Mouse (Mus musculus): Measurements from ENCODE around the gene Myh14.

Gene Myh14

DNA sequence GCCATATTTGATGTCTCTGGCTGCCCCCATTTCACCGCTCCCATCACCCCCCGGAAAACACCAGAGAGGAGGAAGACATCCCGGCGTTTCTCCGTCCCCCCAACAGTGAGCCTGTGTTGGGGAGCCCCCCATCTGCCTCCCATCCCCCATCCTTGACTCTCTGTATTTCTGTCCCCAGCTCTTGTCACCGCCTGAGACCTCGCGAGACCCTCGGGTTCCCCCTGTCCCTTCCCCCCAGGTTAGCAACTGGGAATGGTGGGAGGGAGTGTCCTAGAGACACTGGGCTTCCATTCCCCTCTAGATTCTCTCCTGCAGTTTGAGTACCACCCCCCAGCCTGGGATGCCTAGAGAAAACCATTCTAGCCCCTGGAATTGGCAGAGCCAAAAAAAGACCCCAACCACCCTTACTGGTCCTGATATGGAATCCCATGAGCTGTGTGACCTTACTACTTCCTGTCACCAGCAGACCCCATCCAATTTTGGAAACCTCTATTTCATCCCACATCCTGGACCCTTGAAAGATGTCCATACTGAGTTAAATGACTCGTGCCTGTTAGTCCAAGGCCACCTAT is 69.9 kb downstream of the Myh14 start:
- DNase-seq (ENCODE audit: low read depth) = no peak

DNA sequence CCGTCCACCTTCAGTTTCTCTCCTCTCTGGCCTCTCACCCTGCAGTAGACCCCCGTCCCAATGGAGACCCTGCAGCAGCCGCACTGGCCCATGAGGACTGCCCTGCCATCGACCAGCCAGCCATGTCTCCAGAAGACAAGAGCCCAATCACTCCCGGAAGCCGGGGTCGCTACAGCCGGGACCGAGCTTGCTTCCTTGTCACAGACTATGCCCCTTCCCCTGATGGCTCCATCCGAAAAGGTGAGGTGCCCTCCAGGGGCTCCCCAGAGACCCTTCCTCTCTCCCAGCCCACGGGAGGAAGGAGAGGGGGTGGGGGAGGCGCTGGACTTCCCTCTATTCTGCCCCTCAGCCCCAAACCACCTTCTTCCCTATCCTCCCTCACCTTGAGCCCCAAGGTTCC is 72.3 kb downstream of the Myh14 start:
- no peak for DNase-seq (ENCODE audit: low read depth)

DNA sequence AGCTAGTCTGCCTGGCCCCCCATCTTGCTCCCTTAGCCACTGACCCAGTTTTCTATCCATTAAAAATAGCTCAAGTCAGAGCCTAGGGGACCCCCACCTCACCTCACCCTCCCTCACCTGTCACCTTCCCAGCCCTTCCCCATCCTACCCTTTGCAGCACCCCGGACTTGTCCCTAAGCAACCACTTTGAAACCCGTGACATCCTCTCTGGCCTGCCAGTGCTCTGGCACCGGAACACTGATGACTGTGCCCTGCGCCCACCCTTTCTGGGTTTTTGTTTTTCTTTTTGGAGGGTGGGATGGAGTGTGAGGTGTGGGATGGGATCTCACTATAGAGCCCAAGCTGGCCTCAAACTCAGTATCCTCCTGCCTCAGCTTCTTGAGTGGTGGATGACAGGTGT is 73.0 kb downstream of the Myh14 start:
- no peak for DNase-seq (ENCODE audit: low read depth)

DNA sequence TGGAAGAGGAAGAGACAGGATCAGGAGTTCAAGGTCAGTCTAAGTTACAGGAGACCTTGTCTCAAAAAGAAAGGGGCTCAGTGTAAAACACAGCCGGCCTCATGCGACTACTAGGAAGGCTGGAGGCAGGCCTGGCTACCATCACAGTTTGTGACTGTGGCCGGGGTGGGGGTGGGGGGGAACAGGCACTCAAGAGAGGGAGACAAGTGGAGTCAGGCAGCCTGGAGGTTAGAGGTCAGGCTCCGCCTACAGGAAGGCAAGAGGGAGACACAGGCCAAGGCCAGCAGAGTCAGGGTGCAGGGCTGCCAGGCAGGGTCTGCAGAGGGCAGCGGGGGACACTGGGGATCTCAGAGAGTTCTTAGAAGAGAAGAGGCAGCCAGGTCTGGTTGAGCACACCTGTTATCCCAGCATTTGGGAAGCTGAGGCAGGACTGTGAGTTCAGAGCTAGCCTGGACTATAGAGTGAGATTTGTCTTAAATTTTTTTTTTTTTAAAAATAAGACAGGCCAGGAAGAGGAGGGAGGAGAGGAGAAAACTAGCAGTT is 73.6 kb downstream of the Myh14 start:
- no peak for DNase-seq (ENCODE audit: low read depth)

DNA sequence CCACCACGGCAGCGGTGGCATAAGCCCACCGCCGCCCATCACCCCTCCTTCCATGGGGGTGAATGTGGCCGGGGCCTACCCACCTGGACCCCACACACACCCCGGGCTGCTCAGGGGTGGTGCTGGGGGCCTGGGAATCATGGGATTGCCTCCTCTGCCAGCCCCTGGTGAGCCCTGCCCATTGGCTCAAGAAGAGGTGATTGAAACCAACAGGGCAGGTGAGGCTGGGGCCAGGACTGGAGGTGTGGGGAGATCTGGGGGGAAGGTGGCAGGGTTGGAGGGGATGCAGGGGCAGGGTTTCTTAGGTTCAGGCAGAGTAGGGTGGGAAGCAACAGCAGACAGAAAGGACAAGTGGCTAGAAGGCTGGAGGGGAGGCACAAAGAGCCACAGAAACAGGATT is 74.6 kb downstream of the Myh14 start:
- DNase-seq (ENCODE audit: low read depth) = no peak

DNA sequence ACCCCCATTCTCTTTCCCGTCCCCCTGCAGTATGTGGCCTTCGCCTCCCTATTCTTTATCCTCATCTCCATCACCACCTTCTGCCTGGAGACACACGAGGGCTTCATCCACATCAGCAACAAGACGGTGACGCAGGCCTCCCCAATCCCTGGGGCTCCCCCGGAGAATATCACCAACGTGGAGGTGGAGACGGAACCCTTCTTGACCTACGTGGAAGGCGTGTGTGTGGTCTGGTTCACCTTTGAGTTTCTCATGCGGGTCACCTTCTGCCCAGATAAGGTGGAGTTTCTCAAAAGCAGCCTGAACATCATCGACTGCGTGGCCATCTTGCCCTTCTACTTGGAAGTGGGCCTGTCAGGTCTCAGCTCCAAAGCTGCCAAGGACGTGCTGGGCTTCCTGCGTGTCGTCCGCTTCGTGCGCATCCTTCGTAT is 75.5 kb downstream of the Myh14 start:
- no peak for DNase-seq (ENCODE audit: low read depth)

DNA sequence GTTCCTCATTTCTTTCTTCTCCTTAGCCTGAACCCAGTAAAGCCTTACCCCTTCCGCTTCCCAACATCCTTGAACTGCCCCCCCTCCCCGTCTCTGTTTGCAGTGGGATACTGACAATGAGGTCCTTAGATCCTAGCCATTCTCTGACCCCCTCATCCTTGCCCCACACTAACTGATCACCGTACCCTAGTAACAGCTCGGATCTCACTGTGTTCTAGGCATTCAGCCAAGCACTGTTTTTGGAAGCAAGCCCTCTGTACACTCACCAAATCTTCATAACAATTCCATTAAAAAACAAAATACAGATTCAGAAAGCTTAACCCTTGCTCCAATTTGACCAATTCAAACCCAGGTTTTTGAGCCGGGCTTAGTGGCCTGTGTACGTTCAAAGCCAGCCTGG is 76.4 kb downstream of the Myh14 start:
- peak; percentile 83 for DNase-seq (ENCODE audit: low read depth)

DNA sequence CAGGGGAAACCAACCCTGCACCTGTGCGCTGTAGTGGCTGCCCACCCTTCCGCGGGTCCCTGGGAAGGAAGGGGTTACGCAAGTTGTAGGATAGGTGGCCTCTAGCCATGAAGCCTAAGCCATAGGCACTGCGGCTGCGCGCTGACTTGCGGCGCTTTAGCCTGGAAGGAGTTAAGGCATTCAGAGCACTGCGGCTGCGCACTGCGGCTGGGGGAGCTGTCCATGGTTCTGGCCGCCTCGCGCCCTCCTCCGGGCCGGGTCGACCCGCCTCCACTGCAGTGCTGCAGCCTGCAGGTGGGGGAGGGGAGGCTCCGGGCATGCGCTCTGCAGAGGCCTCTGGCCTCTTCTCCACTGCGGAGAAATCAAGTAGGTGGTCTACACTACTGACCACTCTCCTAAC is 76.9 kb downstream of the Myh14 start:
- peak; percentile 31 for DNase-seq (ENCODE audit: low read depth)

DNA sequence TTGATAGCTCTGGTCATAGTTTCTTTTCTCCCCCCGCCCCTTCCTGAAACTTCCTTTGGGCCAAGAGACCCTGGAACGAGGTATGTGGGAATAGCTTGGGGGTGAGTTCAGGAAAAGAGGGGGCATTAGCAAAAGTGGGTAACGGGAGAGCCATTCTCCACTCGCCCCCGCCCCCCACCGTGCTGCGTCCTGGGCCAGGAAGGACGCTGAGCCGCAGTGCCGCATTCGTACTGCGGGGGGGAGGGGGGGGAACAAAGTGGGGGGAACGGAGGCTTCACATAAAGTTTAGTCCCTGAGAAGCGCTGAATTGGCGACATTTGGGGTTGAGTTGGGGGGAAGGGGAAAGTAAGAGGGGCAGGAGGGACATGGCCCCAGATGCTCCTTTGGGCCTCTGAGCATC is 77.6 kb downstream of the Myh14 start:
- no peak for DNase-seq (ENCODE audit: low read depth)

DNA sequence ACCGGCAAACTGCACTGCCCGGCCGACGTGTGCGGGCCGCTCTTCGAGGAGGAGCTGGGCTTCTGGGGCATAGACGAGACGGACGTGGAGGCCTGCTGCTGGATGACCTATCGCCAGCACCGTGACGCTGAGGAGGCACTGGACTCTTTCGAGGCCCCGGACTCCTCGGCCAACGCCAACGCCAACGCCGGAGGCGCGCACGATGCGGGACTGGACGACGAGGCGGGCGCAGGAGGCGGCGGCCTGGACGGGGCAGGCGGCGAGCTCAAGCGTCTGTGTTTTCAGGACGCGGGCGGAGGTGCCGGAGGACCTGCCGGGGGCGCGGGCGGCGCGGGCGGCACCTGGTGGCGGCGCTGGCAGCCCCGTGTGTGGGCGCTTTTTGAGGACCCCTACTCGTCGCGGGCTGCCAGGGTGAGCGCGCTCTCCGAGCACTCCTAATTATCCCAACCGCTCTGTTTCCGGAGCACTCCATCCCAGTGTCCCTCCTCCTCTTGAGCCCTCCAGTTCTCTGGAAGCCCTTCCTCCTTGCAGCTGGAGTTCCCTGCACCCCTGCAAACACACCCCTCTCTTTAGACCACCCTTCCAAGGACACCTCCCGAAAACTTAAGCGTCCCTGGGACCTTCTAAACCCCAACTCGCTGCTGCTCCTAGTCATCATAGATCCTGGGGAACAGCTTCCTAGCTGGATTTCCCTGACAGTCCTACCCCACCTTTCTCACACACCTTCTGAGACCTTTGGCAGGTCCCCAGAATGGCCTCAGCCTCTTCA is 79.1 kb downstream of the Myh14 start:
- no peak for DNase-seq (ENCODE audit: low read depth)

DNA sequence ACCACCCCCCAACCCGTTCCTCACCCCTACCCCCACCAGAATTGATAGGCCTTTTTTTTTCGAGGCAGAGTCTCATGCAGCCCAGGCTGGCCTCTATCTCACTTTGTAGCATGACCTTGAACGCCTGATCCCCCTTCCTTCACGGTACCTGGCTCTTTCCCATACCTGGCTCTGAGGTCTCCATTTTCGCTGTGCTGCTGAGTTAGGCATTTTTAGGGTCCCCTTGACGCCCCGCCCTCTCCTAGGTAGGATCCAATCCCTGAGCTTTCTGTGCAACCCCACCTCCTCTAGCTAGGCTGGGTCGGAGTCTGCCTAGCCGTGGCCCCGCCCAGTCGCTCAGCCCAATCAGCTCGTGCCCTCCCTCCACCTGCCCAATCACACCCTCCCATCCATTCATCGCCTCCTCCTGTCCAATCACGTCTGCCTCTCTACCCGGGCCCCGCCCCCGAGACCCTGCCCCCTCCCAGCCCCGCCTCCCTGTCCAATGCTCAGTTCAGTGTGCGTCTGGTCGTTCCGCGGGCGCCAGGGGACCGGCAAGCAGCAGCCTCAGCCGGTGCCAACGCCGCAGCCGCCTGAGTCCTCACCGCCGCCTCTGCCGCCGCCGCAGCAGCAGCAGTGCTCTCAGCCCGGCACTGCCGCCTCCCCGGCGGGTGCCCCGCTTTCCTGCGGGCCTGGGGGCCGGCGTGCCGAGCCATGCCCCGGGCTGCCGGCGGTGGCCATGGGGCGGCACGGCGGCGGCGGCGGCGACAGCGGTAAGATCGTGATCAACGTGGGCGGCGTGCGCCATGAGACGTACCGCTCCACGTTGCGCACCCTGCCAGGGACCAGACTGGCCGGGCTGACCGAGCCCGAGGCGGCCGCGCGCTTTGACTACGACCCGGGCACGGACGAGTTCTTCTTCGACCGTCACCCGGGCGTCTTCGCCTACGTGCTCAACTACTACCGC is 80.0 kb downstream of the Myh14 start, which contains the start of gene Kcnc3:
TSS of gene Kcnc3 (plus strand) at position 263 of the 946 bp plus-strand sequence.
- no peak for DNase-seq (ENCODE audit: low read depth)

DNA sequence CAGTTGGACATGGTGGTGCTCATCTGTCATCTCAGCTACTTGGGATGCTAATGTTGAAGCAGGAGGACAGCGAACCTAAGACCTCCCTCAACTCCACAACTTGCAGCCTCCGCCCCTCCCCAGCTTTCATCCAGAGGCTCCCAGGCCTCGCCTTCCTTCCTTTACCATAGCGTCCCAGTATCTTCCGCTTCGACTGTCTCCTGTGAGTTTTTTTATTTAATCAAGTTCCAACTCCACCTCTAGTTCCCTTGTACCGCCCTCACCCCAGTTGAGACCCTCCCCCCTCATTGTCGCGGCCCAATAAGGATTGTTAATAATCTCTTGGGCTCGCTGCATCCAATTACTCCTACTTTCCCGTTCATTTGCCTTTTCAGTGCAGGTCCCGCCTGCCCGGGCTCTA is 80.7 kb downstream of the Myh14 start:
- no peak for DNase-seq (ENCODE audit: low read depth)

DNA sequence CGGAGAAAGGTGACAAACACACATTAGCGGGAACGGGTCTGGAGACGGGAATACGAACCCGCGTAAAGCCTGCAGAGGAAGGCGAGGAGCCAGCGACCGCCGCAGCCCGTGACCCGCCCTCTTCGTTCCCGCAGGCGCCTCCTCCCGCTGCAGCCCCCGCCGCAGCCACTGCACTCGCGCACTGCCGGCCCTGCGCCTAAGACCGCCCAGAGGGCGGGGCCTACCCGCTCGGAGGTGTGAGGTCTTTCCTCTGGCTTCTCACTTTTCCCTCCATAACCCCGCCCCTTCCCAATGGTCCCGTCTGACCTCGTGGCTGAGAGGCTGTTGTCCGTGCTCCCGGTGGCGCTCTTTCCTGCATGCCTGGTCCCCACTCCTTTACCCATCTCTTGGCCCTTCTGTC is 81.5 kb downstream of the Myh14 start:
- no peak for DNase-seq (ENCODE audit: low read depth)

DNA sequence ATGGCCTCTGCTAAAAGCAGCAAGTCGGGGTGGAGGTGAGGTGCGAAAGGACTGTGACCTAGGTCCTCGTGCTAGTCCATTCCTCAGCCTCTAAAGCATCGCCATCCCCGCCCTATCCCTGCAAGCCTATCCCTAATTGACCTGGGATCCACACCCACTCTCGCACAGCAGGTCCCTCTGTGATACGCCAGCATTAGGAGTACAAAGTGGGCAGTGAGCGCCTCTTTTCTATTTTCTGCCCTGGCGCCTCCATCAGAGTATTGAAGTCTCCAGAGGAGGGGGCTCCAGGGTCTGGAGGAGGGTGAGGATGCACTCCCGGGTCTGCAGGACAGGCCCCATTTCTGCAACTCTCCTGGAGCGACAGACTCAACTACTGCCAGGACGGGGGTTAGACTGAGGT is 82.3 kb downstream of the Myh14 start:
- no peak for DNase-seq (ENCODE audit: low read depth)

DNA sequence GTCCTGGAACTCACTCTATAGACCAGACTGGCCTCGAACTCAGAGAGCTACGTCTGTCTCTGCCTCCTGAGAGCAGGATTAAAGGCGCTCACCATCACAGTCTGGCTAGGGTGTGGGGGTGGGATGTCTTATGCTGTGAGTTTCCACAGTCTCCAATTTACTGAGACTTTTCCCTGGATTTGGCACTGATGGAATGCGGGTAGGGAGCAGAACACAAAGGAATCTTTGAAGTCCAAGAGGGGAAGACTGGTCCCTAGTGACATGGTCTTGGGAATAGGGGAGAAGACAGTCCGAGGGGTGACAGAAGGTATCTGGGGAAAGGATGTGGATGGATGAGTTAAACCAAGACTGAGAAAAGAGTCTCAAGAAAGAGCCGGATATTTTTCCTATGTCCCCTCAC is 83.0 kb downstream of the Myh14 start:
- DNase-seq (ENCODE audit: low read depth) = no peak

DNA sequence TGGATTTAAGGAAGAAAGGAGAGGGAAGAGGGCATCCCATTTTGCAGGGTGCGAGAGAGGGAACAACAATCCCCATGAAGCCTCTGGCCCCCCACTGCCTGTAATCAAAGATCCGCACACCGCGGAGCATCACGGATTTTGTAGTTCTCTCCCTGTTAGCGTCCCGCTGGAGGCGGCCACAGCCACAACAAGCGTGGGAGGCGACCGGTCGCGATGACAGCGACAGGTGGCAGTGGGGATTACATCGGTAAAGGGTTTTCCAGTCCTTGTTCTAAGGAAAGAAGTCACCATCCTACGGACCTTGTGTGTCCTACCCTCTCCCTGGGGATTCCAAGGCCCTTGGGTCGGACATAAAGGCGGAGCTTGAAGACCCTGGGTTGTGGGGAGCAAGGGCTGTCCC is 83.7 kb downstream of the Myh14 start:
- DNase-seq (ENCODE audit: low read depth) = no peak

DNA sequence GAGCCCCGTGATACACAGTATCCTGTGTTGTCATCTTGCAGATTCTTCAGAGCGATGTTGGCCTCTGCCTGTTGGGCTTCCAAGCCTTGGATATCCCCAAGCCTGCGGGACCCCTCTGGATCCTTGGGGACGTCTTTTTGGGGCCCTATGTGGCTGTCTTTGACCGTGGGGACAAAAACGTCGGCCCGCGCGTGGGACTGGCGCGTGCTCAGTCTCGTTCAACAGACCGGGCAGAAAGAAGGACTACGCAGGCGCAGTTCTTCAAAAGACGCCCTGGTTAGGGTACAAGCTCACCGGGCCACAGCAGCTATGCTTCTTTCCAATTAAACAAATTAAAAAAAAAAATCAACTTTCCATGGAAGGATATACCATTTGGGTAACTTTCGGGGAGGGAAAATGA is 84.1 kb downstream of the Myh14 start:
- no peak for DNase-seq (ENCODE audit: low read depth)

DNA sequence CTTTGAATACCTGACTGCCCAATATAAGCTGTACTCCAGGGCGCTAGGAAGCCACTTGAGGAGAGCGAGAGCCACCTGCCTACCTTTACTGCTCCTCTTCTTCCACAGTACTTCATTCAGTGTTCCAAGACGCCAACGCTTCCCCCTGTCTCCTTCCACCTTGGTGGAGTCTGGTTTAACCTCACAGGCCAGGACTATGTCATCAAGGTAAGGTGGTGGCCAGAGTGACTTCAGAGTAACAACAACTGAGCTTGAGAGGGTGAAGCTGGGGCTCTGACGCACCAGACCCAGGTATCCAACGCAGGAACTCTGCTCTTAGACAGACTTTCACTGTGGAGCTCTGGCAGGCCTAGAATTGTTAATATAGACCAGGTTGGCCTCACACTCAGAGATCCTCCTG is 85.0 kb downstream of the Myh14 start:
- no peak for DNase-seq (ENCODE audit: low read depth)

DNA sequence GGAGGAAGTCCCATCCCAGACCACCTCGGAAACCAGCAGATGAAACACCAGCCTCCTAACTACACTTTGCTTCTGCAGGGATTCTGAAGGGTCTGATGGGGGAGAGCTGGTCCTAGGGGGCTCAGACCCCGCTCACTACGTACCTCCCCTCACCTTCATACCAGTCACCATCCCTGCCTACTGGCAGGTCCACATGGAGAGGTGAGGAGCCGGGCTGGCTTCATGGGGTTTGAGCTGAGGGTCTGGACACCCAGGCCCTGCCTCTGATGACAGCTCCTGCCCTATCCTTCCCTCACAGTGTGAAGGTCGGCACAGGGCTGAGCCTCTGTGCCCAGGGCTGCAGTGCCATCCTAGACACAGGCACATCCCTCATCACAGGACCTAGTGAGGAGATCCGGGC is 85.7 kb downstream of the Myh14 start:
- no peak for DNase-seq (ENCODE audit: low read depth)

DNA sequence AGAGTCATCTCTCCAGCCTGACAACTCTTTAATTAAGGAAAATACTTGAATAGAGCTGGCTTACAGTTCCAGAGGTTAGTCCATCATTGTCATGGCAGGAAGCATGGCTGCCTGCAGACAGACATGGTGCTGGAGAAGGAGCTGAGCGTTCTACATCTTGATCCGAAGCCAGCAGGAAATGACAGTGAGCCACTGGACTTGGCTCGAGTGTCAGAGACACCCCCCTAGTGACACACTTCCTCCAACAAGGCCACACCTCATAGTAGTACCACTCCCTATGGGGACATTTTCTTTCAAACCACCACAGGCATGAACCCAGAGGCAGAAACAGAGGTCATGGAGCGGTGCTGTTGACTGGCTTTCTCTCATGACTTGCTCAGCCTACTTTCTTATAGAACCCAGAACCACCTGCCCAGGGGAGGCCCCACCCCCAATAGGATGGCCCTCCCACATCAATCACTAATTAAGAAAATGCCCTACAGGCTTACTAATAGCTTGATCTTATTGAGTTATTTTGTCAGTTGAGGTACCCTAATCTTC is 86.3 kb downstream of the Myh14 start:
- no peak for DNase-seq (ENCODE audit: low read depth)

DNA sequence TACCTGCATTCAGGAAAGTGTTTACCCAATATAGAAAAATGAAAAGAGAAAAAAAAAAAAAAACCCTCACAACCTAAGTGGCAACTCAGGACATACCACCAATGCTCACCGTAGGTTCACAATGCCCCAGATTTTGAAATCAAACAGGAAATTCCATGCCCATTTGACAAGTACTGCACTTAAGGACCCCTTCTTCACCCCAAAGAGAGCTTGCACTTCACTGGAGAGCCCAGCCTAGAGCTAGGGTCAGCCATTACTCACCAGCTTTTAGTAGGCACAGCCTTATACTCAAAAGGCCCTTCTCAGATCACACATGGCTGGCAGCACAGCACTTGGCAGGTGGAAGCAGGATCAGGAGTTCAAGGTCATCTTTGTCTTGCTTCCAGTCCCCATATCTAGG is 87.5 kb downstream of the Myh14 start:
- no peak for DNase-seq (ENCODE audit: low read depth)

DNA sequence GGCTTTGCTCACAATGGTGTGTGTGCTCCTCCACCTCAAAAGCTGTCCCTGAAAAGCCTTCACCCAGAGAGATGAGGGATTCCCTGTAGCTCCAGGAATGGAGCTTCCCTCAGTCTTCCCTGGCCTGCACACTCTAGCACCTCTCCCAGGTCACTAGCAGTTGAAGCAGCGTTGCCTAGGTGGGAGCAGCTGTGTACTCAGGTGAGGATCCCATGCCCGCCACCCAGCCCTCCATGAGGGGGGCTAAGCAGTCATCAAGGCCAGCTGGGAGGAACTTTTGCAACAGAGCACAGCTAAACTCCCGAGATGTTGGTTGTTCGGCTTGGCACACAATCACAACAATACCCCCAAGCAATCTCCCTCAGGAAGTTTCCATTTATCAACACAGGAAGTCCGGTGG is 87.9 kb downstream of the Myh14 start:
- no peak for DNase-seq (ENCODE audit: low read depth)

Measured in NIH3T3 (cell line).